13 mouse cellular contexts compared by ENCODE assay signal in the genomic region with DNA sequence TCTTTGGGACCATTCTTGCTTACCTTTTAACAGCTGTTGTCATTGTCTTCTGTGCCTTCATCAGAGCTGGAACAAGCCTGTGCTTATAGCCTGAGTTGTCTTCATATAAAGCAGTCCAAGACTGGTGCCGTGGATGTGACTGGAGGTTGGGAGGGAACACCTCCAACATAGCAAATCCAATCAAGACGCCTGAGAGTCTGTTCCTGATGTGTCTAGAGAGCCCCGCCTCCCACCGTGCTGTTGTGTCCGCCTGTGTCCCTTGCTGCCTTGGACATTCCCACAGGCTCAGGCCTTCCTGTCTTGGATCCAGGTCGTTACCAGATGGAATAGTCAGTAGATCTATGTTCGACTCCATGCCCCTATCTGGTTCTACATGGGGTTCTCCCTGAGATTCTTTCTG.
"Had no signal": no experiment of that assay in that cellular context is flagged by ENCODE, and none has a peak within 500 bp of the region (broad histone marks: within the 10 kb centered on the region; RNA-seq: fewer than 3 reads in every experiment).

No protein-coding gene starts in this region.

- H3K4me2 ChIP-seq: limb, embryonic 13.5 days; neural tube, embryonic 12.5 days had no signal

- H3K27ac ChIP-seq: kidney, postnatal 0 days; limb, embryonic 13.5 days; liver, embryonic 14.5 days; midbrain, embryonic 10.5 days; neural tube, embryonic 12.5 days had no signal

- H3K4me3 ChIP-seq: limb, embryonic 13.5 days; midbrain, embryonic 10.5 days; neural tube, embryonic 12.5 days had no signal

- H3K9me3 ChIP-seq: limb, embryonic 13.5 days; midbrain, embryonic 10.5 days; neural tube, embryonic 12.5 days had no signal

- DNase-seq: left cerebral cortex, postnatal 4 days; lung, adult 18-20 months; midbrain, embryonic 14.5 days; retina, postnatal 1 day; right cerebral cortex, postnatal 4 days; spleen, adult 18-20 months; thymus, adult 18-20 months; thymus, postnatal 14 days had no signal

- H3K27me3 ChIP-seq: limb, embryonic 13.5 days; neural tube, embryonic 12.5 days had no signal

- H3K9ac ChIP-seq: limb, embryonic 13.5 days; liver, embryonic 14.5 days; neural tube, embryonic 12.5 days had no signal
